Mouse (Mus musculus) liver, embryonic 13.5 days (tissue): ENCODE results near the gene Gata1. TPM values are rescaled to one million over a fixed set of nuclear protein-coding genes. Genes with fewer than 3 reads are reported as not detected.

Source experiments
- ATAC-seq: fragments of 200-750 bp; cut with Nextera tagmentation; 2 replicates; pipeline ENCODE4 v1.8.0; 2017; ENCODE audit warnings: low read depth, mild to moderate bottlenecking, moderate number of reproducible peaks, moderate library complexity
- DNase-seq: peaks from one replicate; pipeline ENCODE4 v3.0.0; 2022
- H3K27ac ChIP-seq: fragments of 300-500 bp; sonication (generic); 2 replicates; pipeline ENCODE4 v1.5.1; 2015; ENCODE audit warnings: moderate library complexity, mild to moderate bottlenecking, inconsistent platforms
- H3K27me3 ChIP-seq: fragments of 300-500 bp; sonication (generic); 2 replicates; pipeline ENCODE4 v1.6.1; 2015; ENCODE audit warnings: mild to moderate bottlenecking, inconsistent platforms
- H3K36me3 ChIP-seq: fragments of 300-500 bp; sonication (generic); 2 replicates; pipeline ENCODE4 v1.6.1; 2015; ENCODE audit warnings: mild to moderate bottlenecking, inconsistent platforms
- H3K4me1 ChIP-seq: fragments of 300-500 bp; sonication (generic); replicated peaks from 2 replicates; pipeline ENCODE4 v1.6.1; 2015; ENCODE audit warnings: inconsistent platforms
- H3K4me2 ChIP-seq: fragments of 300-500 bp; sonication (generic); 2 replicates; pipeline ENCODE4 v1.6.1; 2015; ENCODE audit warnings: inconsistent platforms, mild to moderate bottlenecking, moderate library complexity
- H3K4me3 ChIP-seq: fragments of 300-500 bp; sonication (generic); replicated peaks from 2 replicates; pipeline ENCODE4 v1.5.1; 2015; ENCODE audit warnings: mild to moderate bottlenecking, inconsistent platforms
- H3K9ac ChIP-seq: fragments of 300-500 bp; sonication (generic); 2 replicates; pipeline ENCODE4 v1.6.1; 2015; ENCODE audit warnings: mild to moderate bottlenecking, inconsistent platforms
- H3K9me3 ChIP-seq: fragments of 300-500 bp; sonication (generic); replicated peaks from 2 replicates; pipeline ENCODE4 v1.6.1; 2016; ENCODE audit warnings: inconsistent platforms
- WGBS: fragments of 180-500 bp; shearing (Covaris S2); methylation state at CpG from one replicate; pipeline ENCODE4 v1.1.7; 2015; ENCODE audit not compliant: insufficient replicate concordance; 5-methylcytosine and 5-hydroxymethylcytosine counted together
- polyA plus RNA-seq: library from polyadenylated mRNA; unstranded; fragments of >200 nt; fragmentation: Nextera tagmentation; extraction: Ambion mirVana; gene quantifications from 2 replicates; pipeline ENCODE4 v1.2.1, GENCODE M21; 2015

Gata1 gene
- polyA plus RNA-seq, 1 experiment from 2014 or later, result 135 TPM

DNA sequence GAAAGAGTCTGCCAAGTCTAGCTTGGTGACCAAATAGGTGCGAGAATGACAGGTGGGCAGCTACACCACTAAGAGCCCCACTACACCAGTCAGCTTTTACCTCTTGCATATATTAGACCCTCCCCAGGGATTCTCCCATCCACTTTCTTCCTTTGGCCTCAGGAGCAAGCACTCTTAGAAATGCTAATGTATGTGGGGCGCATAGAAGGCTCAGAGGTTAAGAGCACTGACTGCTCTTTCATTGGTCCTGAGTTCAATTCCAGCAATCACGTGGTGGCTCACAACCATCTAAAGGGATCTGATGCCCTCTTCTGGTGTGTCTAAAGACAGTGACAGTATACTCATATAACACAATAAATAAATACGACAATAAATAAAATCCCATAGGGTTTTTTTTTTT lies 25.1 kb upstream of the Gata1 start:
- ATAC-seq (no peak), DNase-seq (no peak)
- H3K27ac ChIP-seq, result no peak overlapping the region
- no peaks in the 10 kb centered on the region for H3K27me3 ChIP-seq
- H3K9ac ChIP-seq, result no peak overlapping the region
- no peaks in the 10 kb centered on the region for H3K9me3 ChIP-seq
- WGBS, result 61% methylated on average over 4 of the region's 4 CpGs
- H3K4me3 ChIP-seq, result no peak overlapping the region
- H3K4me1 ChIP-seq, result peaks cover 18% of the 10 kb centered on the region
- H3K36me3 ChIP-seq, result no peaks in the 10 kb centered on the region
- H3K4me2 ChIP-seq, result no peak overlapping the region

DNA sequence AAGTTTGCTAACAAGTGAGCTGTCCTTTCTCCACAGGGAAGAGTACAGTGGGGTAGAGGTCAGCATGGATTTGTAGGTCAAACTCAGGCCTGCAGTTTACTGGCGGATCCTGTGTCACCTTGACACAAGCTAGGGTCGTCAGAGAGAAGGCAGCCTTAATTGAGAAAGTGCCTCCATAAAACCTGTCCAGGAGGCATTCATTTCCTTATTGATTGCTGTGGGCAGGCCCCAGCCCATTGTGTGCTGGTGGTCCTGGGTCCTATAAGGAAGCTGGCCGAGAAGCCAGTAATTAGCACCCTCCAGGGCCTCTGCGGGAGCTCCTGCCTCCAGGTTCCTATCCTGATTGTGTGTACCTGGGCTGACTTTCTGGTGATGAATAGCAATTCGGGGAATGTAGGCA lies 24.1 kb upstream of the Gata1 start:
- Histone ChIP-seq H3K27me3 (no peaks in the 10 kb centered on the region), H3K27ac (no peak overlapping the region), H3K9me3 (no peaks in the 10 kb centered on the region), H3K4me1 (peaks cover 18% of the 10 kb centered on the region), H3K4me3 (no peak overlapping the region), H3K36me3 (no peaks in the 10 kb centered on the region), H3K4me2 (no peak overlapping the region), H3K9ac (no peak overlapping the region)
- ATAC-seq, result no peak
- WGBS, result 62% methylated on average over 5 of the region's 5 CpGs
- no peak for DNase-seq

DNA sequence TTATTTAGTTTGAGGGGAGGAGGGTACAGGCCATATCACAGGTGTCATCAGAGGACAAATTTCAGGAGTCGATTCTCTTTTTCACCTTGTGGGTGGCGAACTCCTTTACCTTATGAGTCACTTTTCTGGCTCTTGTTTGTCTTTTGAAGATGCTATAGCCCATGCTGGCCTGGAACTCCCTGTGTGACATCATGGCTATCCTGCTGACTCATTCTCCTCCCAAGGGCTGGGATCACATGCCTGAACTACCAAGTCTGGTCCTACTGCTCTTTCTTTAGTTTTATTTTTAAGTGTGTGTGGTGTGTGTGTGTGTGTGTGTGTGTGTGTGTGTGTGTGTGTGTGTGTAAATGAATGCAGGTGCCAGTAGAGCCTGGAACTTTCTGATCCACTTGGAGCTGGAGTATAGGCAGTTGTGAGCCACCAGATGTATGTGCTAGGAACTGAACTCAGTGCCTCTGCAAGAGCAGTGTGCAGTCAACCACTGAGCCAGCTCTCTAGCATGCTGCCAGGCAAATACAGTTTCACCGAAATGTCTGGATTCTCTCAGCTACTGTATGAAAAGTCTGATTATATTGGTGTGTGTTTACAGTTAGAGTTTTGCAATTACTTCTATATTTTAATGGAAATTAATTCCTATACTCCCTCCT lies 22.8 kb upstream of the Gata1 start:
- Histone ChIP-seq H3K9ac (0 out of 2 replicates have a peak overlapping the region, but pooled peaks have one; percentile 29), H3K27me3 (no peaks in the 10 kb centered on the region), H3K4me2 (no peak overlapping the region), H3K4me1 (peaks cover 18% of the 10 kb centered on the region), H3K36me3 (no peaks in the 10 kb centered on the region), H3K9me3 (no peaks in the 10 kb centered on the region), H3K27ac (peak overlapping the region; percentile 75), H3K4me3 (no peak overlapping the region)
- peak; percentile 55 for DNase-seq
- 67% methylated on average over 3 of the region's 3 CpGs for WGBS
- ATAC-seq, result peak; percentile 92

DNA sequence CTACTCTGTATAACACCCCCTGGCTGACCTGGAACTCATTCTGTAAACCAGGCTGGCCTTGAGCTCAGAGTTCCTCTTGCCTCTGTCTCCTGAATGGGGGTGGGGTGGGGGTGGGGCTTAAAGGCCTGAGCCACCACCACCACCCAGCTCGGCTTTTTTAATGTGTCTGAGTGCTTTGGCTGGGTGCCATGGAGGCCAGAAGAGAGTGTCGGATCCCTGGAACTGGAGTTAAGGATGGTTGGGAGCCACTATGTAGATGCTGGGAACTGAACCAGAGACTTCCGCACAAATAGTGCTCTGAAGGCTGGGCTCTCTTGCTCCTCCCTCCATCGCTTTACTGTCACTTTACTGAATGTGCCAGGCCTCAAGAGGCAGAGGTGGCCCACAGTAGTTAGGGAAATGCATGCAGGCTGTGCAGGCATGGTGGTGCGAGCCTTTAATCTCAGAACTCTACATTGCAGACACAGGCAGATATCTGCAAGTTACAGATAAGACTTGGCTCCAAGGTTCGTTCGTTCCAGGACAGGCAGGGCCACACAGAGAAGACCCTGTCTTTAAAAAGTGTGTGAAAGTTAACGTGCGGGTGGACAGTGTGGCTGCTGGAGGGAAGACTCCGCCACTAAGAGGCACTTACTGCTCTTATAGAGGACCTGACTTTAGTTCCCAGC lies 15.3 kb upstream of the Gata1 start:
- Histone ChIP-seq H3K27me3 (no peaks in the 10 kb centered on the region), H3K9me3 (no peaks in the 10 kb centered on the region), H3K4me3 (0 out of 2 replicates have a peak overlapping the region, but pooled peaks have one; percentile 16), H3K27ac (peak overlapping the region; percentile 96), H3K36me3 (no peaks in the 10 kb centered on the region), H3K9ac (peak overlapping the region; percentile 46), H3K4me1 (peaks cover 33% of the 10 kb centered on the region), H3K4me2 (peak overlapping the region; percentile 60)
- WGBS, result 24% methylated on average over 10 of the region's 10 CpGs
- ATAC-seq, result peak; percentile 94
- DNase-seq, result peak; percentile 69

DNA sequence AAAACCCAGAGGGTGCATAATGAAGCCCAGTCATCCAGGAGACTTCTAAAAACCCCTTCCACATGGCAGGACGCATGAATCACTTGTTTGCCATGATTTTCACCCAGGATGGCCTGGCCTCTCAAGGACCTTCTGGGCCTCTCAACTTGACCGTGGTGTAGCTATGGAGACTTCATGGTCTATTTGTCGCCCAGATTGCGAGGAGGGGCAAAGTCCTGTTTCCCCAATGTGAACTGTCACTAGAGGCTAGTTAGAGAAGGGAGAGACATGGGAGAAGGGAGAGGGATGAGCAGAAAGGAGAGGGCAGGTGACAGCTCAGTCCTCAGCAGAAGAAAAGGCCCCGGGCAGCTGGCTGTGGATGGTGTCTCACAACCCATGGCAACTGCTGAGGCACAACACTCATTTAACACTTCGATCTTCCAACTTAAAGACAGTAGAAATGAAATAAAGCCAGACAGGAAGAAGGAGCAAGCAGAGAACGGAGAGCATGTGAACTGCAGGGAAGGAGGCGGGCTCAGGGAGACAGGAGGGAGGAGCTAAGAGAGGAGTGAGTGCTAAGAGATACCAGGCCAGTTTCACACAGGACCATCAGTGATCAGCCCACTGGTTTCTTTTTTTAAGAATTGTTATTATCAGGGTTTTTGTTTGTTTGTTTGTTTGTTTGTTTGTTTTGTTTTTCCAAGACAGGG lies 14.7 kb upstream of the Gata1 start:
- H3K36me3 ChIP-seq, result no peaks in the 10 kb centered on the region
- H3K9me3 ChIP-seq, result no peaks in the 10 kb centered on the region
- peak overlapping the region; percentile 60 for H3K4me2 ChIP-seq
- WGBS, result 34% methylated on average over 8 of the region's 8 CpGs
- peak overlapping the region; percentile 46 for H3K9ac ChIP-seq
- DNase-seq (peak; percentile 49), ATAC-seq (peak; percentile 82)
- 0 out of 2 replicates have a peak overlapping the region, but pooled peaks have one; percentile 16 for H3K4me3 ChIP-seq
- H3K27me3 ChIP-seq, result no peaks in the 10 kb centered on the region
- H3K4me1 ChIP-seq, result peaks cover 33% of the 10 kb centered on the region
- peak overlapping the region; percentile 96 for H3K27ac ChIP-seq

DNA sequence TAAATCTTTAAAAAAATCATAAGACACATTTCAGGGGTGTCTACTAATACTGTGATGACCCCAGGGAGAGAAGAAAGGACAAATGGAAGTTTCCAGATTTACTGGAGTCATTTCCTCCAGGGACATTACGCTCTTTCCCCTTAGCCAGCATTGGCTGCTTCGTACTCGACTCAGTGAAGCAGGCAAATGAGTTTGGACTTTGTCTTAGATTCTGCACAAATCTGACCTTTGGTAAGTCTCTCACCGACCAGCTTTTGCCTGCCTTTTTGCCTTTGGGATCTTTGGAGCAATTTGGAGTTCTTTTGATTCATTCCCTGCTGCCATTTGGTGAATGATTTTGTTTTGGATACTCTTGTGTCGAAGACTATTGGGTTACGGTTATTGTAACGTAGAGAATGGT lies 3.5 kb upstream of the Gata1 start:
- no peak overlapping the region for H3K4me2 ChIP-seq

DNA sequence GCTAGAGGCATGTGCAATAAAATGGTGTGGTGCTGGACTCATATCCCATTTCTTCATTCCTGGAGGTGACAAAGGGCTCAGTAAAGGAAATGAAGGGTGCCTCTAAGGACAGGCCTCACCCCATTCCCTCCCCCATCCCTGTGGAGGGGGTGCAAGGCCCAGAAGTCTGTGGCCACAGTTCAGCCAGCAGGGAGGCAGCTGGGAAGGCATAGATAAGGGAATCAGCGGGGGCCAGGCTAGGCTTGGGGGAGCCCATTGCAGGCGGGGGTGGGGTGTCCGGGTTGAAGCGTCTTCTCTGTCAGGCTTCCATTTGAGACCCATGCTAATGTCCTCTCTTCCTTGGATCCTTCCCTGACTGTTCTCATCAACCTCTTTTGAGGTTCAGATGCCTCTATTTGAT lies 6.6 kb downstream of the Gata1 start:
- H3K9me3 ChIP-seq, result no peaks in the 10 kb centered on the region
- peak overlapping the region; percentile 16; the same call in 1 of the 2 replicates for H3K4me3 ChIP-seq

More for the DNA sequence above, 3.5 kb upstream of the Gata1 start:
- Histone ChIP-seq H3K27me3 (no peaks in the 10 kb centered on the region), H3K27ac (no peak overlapping the region), H3K9me3 (no peaks in the 10 kb centered on the region), H3K36me3 (no peaks in the 10 kb centered on the region), H3K4me3 (no peak overlapping the region), H3K9ac (no peak overlapping the region), H3K4me1 (peaks cover 16% of the 10 kb centered on the region)
- 75% methylated on average over 7 of the region's 7 CpGs for WGBS
- ATAC-seq (no peak), DNase-seq (no peak)

DNA sequence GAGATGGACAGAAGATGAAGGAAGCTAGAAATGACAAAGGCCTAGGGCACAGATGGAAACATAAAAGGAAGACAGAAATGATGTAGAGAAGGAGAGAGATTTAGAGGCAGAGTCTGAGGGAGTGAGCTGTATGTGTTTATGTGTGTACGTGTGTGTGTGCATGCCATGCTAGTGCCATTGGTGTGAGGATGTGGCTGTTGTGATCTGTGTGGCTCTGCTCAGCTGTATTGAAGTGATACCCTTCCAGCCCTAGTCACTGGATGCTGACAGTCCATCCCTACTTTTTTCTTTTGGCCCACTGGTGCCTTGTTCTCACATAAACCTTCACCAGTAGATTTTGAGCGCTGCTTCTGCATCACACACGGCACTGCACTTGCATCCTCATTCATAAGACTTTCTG lies 9.0 kb downstream of the Gata1 start:
- peak overlapping the region; percentile 48 for H3K4me3 ChIP-seq
- 0 out of 2 replicates have a peak, but pooled peaks cover 5% of the 10 kb centered on the region for H3K36me3 ChIP-seq
- H3K9me3 ChIP-seq, result no peaks in the 10 kb centered on the region
- ATAC-seq (no peak), DNase-seq (no peak)
- peaks cover 52% of the 10 kb centered on the region for H3K4me1 ChIP-seq
- WGBS, result 59% methylated on average over 3 of the region's 3 CpGs
- no peaks in the 10 kb centered on the region for H3K27me3 ChIP-seq
- peak overlapping the region; percentile 76 for H3K4me2 ChIP-seq
- H3K27ac ChIP-seq, result peak overlapping the region; percentile 93
- H3K9ac ChIP-seq, result peak overlapping the region; percentile 74

More for the DNA sequence above, 6.6 kb downstream of the Gata1 start:
- WGBS, result 14% methylated on average over 4 of the region's 4 CpGs
- peak overlapping the region; percentile 93 for H3K27ac ChIP-seq
- ATAC-seq (peak; percentile 87), DNase-seq (peak; percentile 83)
- H3K36me3 ChIP-seq, result no peaks in the 10 kb centered on the region
- H3K27me3 ChIP-seq, result no peaks in the 10 kb centered on the region
- H3K4me1 ChIP-seq, result peaks cover 47% of the 10 kb centered on the region
- H3K9ac ChIP-seq, result peak overlapping the region; percentile 74
- peak overlapping the region; percentile 76 for H3K4me2 ChIP-seq

DNA sequence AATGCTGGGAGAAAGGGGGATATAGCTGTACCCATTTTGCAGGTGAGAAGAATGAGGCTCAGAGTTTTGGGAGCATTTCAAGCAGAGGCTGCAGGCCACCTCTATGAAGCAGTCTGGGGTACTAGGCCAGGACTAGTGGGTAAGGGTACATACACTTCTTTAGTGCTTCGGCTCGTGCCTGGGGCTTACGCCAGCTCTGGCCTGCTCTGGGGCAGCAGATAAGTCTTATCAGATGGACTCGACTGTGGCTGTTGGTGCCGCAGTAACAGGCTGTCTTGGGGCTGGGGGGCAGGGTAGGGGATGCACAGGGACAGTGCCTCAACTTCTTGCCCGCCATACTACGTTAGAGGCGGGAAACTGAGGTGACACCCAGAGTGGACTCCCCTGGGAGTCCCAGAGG lies 9.6 kb downstream of the Gata1 start:
- Histone ChIP-seq H3K27me3 (no peaks in the 10 kb centered on the region), H3K4me2 (peak overlapping the region; percentile 76), H3K9ac (peak overlapping the region; percentile 78), H3K4me3 (peak overlapping the region; percentile 72), H3K9me3 (no peaks in the 10 kb centered on the region), H3K4me1 (peaks cover 55% of the 10 kb centered on the region), H3K36me3 (0 out of 2 replicates have a peak, but pooled peaks cover 9% of the 10 kb centered on the region), H3K27ac (peak overlapping the region; percentile 93)
- ATAC-seq, result peak; percentile 78
- WGBS, result 26% methylated on average over 8 of the region's 8 CpGs
- peak; percentile 71 for DNase-seq

DNA sequence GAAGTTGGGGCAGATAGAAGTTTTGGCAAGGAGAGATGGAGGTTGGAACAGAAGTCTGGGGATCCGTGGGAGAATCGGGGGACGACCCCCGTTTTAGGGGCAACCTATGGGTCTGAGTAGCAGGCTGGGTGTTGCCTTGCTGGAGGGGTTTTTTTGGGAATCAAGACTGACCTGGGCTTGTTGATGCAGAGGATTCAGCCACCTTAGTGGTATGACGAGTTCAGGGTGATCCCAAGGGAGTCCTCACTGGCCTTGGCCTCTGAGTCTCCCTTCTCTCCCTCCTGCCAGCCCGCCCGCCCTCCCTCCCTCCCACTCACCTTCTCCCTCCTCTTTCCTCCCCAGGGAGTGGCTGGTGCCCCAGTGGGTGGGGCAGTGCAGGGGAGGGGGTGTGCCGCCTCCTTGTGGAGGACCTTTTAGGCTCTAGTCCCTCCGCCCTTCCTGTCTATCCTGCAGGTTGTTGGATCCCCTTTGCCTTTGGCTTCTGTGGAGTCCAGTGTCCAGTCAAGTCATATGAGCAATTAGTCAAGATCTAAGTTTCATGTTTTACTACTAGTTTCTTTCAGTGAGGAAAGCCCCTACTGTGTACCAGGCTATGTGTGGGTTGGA lies 10.2 kb downstream of the Gata1 start:
- Histone ChIP-seq H3K36me3 (peaks cover 13% of the 10 kb centered on the region), H3K9me3 (no peaks in the 10 kb centered on the region), H3K4me2 (peak overlapping the region; percentile 76), H3K27ac (peak overlapping the region; percentile 93), H3K9ac (peak overlapping the region; percentile 88), H3K27me3 (no peaks in the 10 kb centered on the region), H3K4me3 (peak overlapping the region; percentile 72), H3K4me1 (peaks cover 51% of the 10 kb centered on the region)
- WGBS, result 49% methylated on average over 7 of the region's 9 CpGs
- peak; percentile 77 for DNase-seq
- ATAC-seq, result peak; percentile 79

DNA sequence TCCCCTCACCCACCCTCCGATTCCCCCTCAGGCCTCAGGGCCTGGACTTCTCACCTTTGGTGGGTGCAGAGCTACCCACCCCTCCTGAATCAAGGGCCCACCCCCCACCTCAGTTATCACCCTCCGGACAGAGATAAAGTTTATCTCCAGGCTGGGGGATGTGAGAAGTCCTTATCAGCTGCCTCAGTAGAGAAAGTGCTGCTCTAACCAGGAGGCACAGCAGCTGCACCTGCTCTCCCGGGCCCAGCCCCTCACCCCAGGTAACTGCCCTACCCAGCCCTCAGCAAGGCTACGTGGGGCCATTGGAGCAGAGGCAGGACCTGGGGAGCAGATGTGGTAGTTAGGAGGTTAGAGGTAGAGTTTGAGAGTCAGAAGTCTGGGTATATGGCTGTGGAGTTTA lies 11.7 kb downstream of the Gata1 start:
- WGBS, result 20% methylated on average over 4 of the region's 4 CpGs
- Histone ChIP-seq H3K36me3 (peaks cover 28% of the 10 kb centered on the region), H3K27ac (peak overlapping the region; percentile 93), H3K27me3 (no peaks in the 10 kb centered on the region), H3K9me3 (no peaks in the 10 kb centered on the region), H3K9ac (peak overlapping the region; percentile 88), H3K4me1 (peaks cover 50% of the 10 kb centered on the region), H3K4me3 (peak overlapping the region; percentile 72), H3K4me2 (peak overlapping the region; percentile 71)
- DNase-seq (peak; percentile 25), ATAC-seq (peak; percentile 27)
